Mouse (Mus musculus) left cerebral cortex, adult 11 months (tissue): ENCODE results near the gene Adcy9.

Source experiments
- DNase-seq: peaks from one replicate; pipeline ENCODE4 v3.0.0; 2022; ENCODE audit warnings: low spot score

The Adcy9 gene

GRCm38 (mm10) chr16:4420298-4421054 lies at the start of gene Adcy9:
Gene Adcy9 (minus strand): TSS chr16:4420498.
- peak; percentile 88 for DNase-seq

- DNase-seq: no peak
Observed at GRCm38 (mm10) chr16:4469599-4470352, 49.5 kb upstream of the Adcy9 start.

GRCm38 (mm10) chr16:4464529-4465089 lies 44.3 kb upstream of the Adcy9 start:
- DNase-seq: no peak

- no peak for DNase-seq
Observed at GRCm38 (mm10) chr16:4457927-4458326, 37.6 kb upstream of the Adcy9 start.

GRCm38 (mm10) chr16:4456391-4456790 lies 36.1 kb upstream of the Adcy9 start:
- DNase-seq: no peak

GRCm38 (mm10) chr16:4455693-4456092 lies 35.4 kb upstream of the Adcy9 start:
- DNase-seq: no peak

GRCm38 (mm10) chr16:4454563-4454962 lies 34.3 kb upstream of the Adcy9 start:
- DNase-seq: no peak

- DNase-seq: no peak
Observed at GRCm38 (mm10) chr16:4449418-4449817, 29.1 kb upstream of the Adcy9 start.

GRCm38 (mm10) chr16:4448235-4448634 lies 27.9 kb upstream of the Adcy9 start:
- peak; percentile 49 for DNase-seq

- DNase-seq: no peak
Observed at GRCm38 (mm10) chr16:4446395-4446794, 26.1 kb upstream of the Adcy9 start.

GRCm38 (mm10) chr16:4444378-4444777 lies 24.1 kb upstream of the Adcy9 start:
- no peak for DNase-seq

- DNase-seq: no peak
Observed at GRCm38 (mm10) chr16:4439302-4440066, 19.2 kb upstream of the Adcy9 start.

- DNase-seq: no peak
Observed at GRCm38 (mm10) chr16:4436738-4437137, 16.4 kb upstream of the Adcy9 start.

GRCm38 (mm10) chr16:4435371-4435770 lies 15.1 kb upstream of the Adcy9 start:
- DNase-seq: no peak

- no peak for DNase-seq
Observed at GRCm38 (mm10) chr16:4431841-4432240, 11.5 kb upstream of the Adcy9 start.

- no peak for DNase-seq
Observed at GRCm38 (mm10) chr16:4431013-4431412, 10.7 kb upstream of the Adcy9 start.

GRCm38 (mm10) chr16:4430232-4430631 lies 9.9 kb upstream of the Adcy9 start:
- peak; percentile 28 for DNase-seq

GRCm38 (mm10) chr16:4425658-4426234 lies 5.4 kb upstream of the Adcy9 start:
- no peak for DNase-seq

- no peak for DNase-seq
Observed at GRCm38 (mm10) chr16:4423613-4424012, 3.3 kb upstream of the Adcy9 start.

- no peak for DNase-seq
Observed at GRCm38 (mm10) chr16:4422991-4423390, 2.7 kb upstream of the Adcy9 start.

- no peak for DNase-seq
Observed at GRCm38 (mm10) chr16:4419546-4420297, 576 bp downstream of the Adcy9 start.
